Mouse (Mus musculus): Measurements from ENCODE around the gene Pklr.

Pklr gene

DNA sequence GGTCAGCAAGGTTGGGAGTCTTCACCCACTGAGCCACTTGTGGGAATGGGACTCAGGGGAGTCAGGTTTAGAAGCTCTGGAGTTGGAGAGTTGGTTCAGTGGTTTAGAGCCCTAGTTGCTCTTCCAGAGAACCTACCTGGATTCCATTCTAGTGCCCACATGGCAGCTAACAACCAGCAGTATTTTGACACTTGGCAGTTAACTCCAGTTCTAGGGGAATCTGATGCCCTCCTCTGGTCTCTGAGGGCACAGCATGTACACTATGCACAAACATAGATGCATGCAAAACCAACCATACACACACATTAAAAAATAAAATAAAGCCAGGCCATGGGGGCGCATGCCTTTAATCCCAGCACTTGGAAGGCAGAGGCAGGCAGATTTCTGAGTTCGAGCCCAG, 57.9 kb downstream of the Pklr start:
- peak; percentile 72 for DNase-seq (ENCODE audit: low read depth, low spot score)

Data from CD4-positive helper T cell, adult 2 months (primary cell).